Mouse (Mus musculus) bone marrow, adult 2 months (tissue): ENCODE results near the gene Kcnk3.

ENCODE experiments used
- CTCF ChIP-seq: fragments of 200-500 bp; IDR thresholded peaks from 2 replicates; pipeline ENCODE4 v1.5.1; 2011; ENCODE audit warnings: low read length, control low read depth; ENCODE audit not compliant: control insufficient read depth, insufficient read depth
- POLR2A ChIP-seq: fragments of 200-500 bp; IDR thresholded peaks from 2 replicates; pipeline ENCODE4 v1.6.1; 2011; ENCODE audit warnings: low read depth, mild to moderate bottlenecking, control low read depth, low read length, borderline replicate concordance; ENCODE audit not compliant: control insufficient read depth

- TF ChIP-seq CTCF (no peak), POLR2A (no peak)
These were observed 79.7 kb downstream of the Kcnk3 start for GRCm38 (mm10) chr5:30667686-30668085.
